Mouse (Mus musculus): ENCODE data around the gene Gdf9.
"Not testable (repeated sequence)": the region's sequence is repeated elsewhere in the genome, so short reads cannot be mapped to it uniquely, and the experiment has no call there.

Gdf9 gene

GRCm38 (mm10) chr11:53430670-53431346 lies at the start of gene Gdf9, which contains the start of gene Uqcrq:
Gene Gdf9 (plus strand): TSS chr11:53431023.
Gene Uqcrq (minus strand): TSS chr11:53430831.
- DNase-seq (ENCODE audit: low read depth, low spot score): peak; percentile 100

GRCm38 (mm10) chr11:53383758-53384428 lies 46.9 kb upstream of the Gdf9 start:
- no peak for DNase-seq (ENCODE audit: low read depth, low spot score)

- DNase-seq (ENCODE audit: low read depth, low spot score): no peak
Measured at GRCm38 (mm10) chr11:53393856-53394255, 37.0 kb upstream of the Gdf9 start.

GRCm38 (mm10) chr11:53403638-53404037 lies 27.2 kb upstream of the Gdf9 start:
- no peak for DNase-seq (ENCODE audit: low read depth, low spot score)

GRCm38 (mm10) chr11:53411738-53412137 lies 19.1 kb upstream of the Gdf9 start:
- DNase-seq (ENCODE audit: low read depth, low spot score): no peak

- DNase-seq (ENCODE audit: low read depth, low spot score): no peak
Measured at GRCm38 (mm10) chr11:53413871-53414270, 17.0 kb upstream of the Gdf9 start.

GRCm38 (mm10) chr11:53418048-53418447 lies 12.8 kb upstream of the Gdf9 start:
- DNase-seq (ENCODE audit: low read depth, low spot score): no peak

- DNase-seq (ENCODE audit: low read depth, low spot score): no peak
Measured at GRCm38 (mm10) chr11:53423036-53423435, 7.8 kb upstream of the Gdf9 start, which contains the start of gene Leap2. Gene Leap2 (minus strand): TSS chr11:53423170.

- DNase-seq (ENCODE audit: low read depth, low spot score): no peak
Measured at GRCm38 (mm10) chr11:53424826-53425225, 6.0 kb upstream of the Gdf9 start.

GRCm38 (mm10) chr11:53425251-53425650 lies 5.6 kb upstream of the Gdf9 start:
- peak; percentile 53 for DNase-seq (ENCODE audit: low read depth, low spot score)

GRCm38 (mm10) chr11:53425711-53426255 lies 5.0 kb upstream of the Gdf9 start:
- peak; percentile 17 for DNase-seq (ENCODE audit: low read depth, low spot score)

GRCm38 (mm10) chr11:53426914-53427313 lies 3.9 kb upstream of the Gdf9 start:
- not testable (repeated sequence) for DNase-seq (ENCODE audit: low read depth, low spot score)

GRCm38 (mm10) chr11:53427993-53428715 lies 2.7 kb upstream of the Gdf9 start:
- no peak for DNase-seq (ENCODE audit: low read depth, low spot score)

GRCm38 (mm10) chr11:53428716-53429057 lies 2.1 kb upstream of the Gdf9 start:
- no peak for DNase-seq (ENCODE audit: low read depth, low spot score)

GRCm38 (mm10) chr11:53429182-53429581 lies 1.6 kb upstream of the Gdf9 start:
- no peak for DNase-seq (ENCODE audit: low read depth, low spot score)

- peak; percentile 10 for DNase-seq (ENCODE audit: low read depth, low spot score)
Measured at GRCm38 (mm10) chr11:53430300-53430669, 538 bp upstream of the Gdf9 start.

GRCm38 (mm10) chr11:53431347-53432056 lies 679 bp downstream of the Gdf9 start:
- DNase-seq (ENCODE audit: low read depth, low spot score): no peak

- DNase-seq (ENCODE audit: low read depth, low spot score): no peak
Measured at GRCm38 (mm10) chr11:53433057-53433456, 2.2 kb downstream of the Gdf9 start.

GRCm38 (mm10) chr11:53435504-53435903 lies 4.7 kb downstream of the Gdf9 start:
- DNase-seq (ENCODE audit: low read depth, low spot score): no peak

- no peak for DNase-seq (ENCODE audit: low read depth, low spot score)
Measured at GRCm38 (mm10) chr11:53436338-53436737, 5.5 kb downstream of the Gdf9 start.

- no peak for DNase-seq (ENCODE audit: low read depth, low spot score)
Measured at GRCm38 (mm10) chr11:53441921-53442320, 11.1 kb downstream of the Gdf9 start.

GRCm38 (mm10) chr11:53443861-53444260 lies 13.0 kb downstream of the Gdf9 start:
- no peak for DNase-seq (ENCODE audit: low read depth, low spot score)
